Mouse (Mus musculus): ENCODE data around the gene Ncoa6.

- TF ChIP-seq CTCF (IDR thresholded peaks at IDR 0.05) = no peak
- no peak for TF ChIP-seq EP300 (IDR thresholded peaks at IDR 0.05)
These were observed 32.1 kb upstream of the Ncoa6 start for GRCm38 (mm10) chr2:155505811-155506210.
